Mouse (Mus musculus): ENCODE results near the gene A130010J15Rik. TPM values are rescaled to one million over a fixed set of nuclear protein-coding genes. Genes with fewer than 3 reads are reported as not detected.

A130010J15Rik gene
- 1 to 10 TPM; 2.3 to 3.1 TPM for total RNA-seq (2021)
- long read RNA-seq, experiment 1, partial matches to known transcripts, result 0 of 4 reads
- long read RNA-seq, experiment 1, other reads (novel, unspliced or antisense), result 1 of 4 reads
- long read RNA-seq, experiment 2, partial matches to known transcripts, result 0 of 3 reads
- long read RNA-seq, experiment 2, other reads (novel, unspliced or antisense), result 1 of 3 reads

DNA sequence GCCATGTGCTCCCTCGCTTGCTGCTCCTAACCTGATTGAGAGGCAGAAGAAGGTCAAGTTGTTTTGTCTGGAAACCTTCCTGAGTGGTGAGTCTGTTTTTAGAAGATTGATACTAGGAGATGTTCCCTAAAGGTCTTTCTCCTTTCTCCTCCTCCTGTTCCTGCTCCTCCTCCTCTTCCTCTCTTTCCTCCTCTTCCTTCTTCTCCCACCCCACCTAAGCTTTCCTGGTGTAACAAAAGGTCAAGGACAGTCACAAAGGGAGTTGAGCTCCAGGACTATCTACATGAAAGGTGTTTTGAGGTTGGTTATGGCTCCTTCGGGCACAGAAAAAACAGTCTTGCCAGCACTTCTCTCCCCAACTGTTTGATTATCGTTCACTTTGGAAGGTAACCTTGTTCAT lies at the start of gene A130010J15Rik:
TSS of gene A130010J15Rik (plus strand) at position 301 of the 400 bp plus-strand sequence.
- no peak for DNase-seq

DNA sequence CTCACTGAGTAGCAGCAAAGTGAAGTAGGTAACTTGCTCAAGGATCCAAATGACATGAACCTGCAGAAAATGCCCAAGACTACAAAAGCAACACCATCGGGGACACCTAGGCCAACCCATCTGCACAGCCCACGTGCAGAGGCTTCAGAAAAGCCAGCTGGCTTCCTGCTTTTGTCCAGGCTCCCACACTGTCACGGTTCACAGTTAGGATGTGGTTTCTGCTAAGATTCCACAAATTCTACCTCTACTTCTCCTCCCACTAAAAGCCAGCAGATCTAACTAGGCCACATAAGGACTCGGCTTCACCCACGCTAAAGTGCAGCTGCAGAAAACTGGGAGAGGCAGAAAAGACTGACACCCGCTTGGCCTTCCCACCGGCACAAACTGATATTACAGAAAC lies 45.1 kb upstream of the A130010J15Rik start:
- DNase-seq, result peak; percentile 20

DNA sequence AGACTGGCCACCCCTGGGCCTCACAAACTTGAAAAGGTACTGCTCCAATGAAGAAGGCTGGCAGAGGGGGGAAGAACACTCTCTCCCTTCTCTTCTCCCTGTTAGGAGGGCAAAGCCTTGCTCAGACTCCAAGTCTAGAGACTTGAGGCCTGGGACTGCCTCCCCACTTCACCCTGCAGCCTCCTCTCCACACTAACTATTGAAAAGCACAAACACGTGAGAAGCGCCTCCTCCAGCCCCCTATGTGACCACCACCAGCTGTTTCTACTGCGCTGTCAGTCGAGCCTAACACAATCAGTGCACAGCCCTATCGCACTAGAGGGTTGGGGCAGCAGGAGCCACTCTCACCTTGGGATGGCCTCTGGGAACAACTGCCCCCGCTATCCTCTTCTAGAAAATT lies 44.6 kb upstream of the A130010J15Rik start:
- DNase-seq, result no peak

DNA sequence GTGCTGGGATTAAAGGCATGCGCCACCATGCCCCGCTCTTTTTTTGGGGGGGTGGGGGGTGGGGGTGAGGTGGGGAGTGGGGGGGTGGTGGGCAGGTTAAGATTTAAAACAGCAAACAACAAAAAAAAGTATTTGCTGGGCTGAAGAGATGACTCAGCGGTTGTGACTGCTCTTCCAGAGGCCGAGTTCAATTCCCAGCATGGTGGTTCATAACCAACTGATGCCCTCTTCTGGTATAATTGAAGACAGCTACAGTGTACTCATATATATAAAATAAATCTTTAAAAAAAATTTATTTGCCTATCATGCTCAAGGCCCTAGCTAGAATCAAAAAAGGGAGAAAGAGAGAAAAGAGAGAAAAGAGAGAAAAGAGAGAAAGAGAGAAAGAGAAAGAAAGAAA lies 42.0 kb upstream of the A130010J15Rik start:
- DNase-seq, result no peak

DNA sequence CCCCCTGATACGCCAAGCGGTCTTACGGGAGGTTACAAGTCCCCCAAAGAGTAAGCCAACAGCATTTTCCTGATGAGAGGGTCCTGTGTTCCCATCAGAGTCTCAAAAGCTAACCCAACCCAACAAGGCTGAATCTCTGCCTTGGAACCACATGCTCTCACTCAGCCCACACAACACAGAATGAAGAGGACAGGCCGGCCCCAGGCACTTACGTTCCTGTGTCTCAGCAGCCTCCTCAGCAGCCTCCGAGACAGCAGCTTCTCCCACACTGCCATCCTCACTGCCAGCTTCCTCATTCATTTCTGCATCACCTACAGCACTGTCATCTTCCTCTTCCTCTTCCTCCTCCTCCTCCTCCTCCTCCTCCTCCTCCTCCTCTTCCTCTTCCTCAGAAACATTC lies 39.8 kb upstream of the A130010J15Rik start:
- no peak for DNase-seq

DNA sequence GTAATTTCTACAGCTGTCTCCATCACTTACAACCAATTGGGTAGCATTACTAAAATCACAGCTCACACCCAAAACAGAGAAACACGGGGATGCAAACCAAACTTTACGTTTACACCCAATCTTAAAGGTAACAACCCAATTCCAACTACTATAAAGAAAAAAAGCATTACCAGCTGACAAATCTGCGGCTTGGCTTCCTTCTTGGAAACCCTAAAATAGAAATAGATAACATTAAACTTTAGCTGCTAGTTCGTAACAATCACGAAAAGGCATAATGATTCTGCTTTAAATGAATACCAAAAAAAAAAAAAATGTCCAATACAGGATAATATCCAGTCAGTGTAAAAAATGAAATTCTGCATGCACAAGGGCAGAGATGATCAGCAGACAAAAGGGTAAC lies 38.5 kb upstream of the A130010J15Rik start:
- DNase-seq, result no peak

DNA sequence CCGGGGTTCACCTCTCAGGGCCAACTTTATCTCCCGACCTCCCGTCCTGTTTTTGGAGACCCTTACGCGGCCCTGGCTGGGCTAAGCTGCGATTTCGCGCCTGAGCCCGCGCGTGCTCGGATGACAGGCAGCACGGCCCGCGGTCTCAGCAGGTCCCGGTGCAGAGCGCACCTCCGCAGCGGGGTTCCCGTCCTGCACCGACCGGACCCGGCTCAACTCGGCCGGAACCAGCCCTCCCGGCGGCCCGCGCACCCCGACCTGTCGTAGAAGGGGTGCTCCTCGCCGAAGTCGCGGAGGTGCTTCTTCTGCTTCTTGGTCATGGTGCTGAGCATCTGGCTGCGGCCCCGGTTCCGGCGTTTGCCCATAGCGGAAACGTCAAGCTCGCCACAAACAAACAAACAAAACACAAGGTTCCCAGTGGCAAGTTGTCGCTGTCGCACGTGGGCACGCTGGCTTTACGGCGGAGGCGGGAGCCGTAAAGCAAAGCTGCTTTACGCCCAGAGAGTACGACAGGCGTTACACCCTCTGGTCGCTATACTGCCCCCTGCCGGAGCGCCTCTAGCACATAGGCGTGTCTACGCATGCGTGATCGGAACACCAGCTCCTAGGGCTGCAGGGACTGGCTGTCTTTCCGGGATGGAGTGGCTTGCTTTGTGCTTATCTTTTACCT lies 37.9 kb upstream of the A130010J15Rik start, which contains the start of gene Diexf:
TSS of gene Diexf (minus strand) at position 487 of the 670 bp plus-strand sequence.
- DNase-seq, result peak; percentile 92

DNA sequence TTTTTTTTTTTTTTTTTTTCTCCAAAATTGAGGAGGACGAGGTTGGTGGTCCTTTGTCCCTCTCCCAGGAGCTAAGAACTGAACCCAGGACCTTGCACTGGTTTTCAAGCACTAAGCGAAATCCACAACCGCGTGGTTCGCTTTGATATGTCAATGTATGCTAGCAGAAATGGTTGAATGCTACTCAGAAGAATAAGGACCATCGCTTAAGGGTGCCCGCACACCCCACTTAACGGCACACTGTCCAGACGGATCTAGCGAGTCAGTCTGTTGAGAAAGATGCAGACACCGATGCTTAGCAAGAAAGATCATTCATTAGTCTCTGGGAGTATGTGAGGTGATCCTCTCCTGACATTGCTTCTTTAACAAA lies 37.4 kb upstream of the A130010J15Rik start:
- DNase-seq, result no peak

DNA sequence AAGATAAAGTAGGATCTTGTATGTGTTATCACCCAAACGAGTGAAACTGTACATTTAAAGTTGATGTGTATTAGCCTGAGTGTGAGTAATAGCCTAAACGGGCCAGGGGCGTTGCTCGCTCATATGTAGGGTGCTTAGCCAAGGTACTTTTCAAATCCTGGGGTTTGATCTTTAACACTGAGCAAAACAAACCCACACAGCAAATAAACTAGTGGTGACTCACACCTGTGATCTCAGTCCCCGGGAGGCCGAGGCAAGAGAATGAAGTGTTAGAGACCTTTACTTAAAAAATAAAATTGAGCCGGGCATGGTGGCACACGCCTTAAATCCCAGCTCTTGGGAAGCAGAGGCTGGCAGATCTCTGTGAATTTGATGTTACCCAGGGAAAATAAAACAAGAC lies 37.0 kb upstream of the A130010J15Rik start:
- DNase-seq, result no peak

DNA sequence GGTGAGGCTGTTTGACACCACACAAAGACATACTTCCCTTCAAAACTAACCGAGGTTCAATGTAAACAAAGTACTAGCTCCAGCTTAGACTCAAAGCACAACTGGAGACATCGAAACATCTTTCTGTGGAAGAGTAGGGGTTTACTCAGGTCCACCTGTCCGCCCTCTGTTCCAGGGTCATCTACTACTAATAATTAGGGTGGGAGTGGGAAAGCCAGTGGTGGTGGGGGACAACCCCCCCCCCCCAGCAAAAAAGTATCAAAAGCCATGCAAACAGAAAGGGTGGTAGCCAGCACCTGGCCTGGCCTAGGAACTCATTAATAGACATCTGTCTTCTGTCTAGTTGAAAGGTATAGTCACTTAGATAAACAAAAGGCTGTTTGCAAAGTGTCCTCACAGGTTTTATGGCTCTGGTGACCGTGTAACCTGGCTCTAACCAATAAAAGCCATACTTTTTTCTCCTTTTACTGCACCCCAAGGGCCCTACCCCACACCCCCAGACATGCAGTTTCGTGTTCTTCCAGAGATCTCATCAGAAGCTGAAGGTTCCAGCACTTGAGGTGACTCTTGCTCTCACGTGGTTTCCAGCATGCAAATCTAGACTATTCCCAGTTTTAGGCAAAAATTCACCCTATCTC lies 36.4 kb upstream of the A130010J15Rik start:
- no peak for DNase-seq

DNA sequence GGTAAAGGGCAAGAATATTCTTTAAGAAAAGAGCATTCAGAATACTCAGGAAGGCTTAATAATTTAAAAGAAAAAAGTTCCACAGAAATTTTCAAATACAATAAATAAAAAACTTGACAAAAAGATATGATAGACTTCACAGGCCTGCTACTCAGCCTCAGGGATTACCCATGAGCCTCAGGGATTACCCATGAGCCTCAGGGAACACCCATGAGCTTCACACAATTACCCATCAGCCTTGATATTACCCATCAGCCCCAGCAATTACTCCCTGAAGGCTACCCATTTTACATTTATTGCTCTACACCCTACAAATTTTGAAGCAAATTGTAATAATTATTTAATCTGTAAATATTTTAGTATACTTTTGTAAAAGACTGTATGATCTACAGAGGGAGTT lies 35.5 kb upstream of the A130010J15Rik start:
- DNase-seq, result no peak

DNA sequence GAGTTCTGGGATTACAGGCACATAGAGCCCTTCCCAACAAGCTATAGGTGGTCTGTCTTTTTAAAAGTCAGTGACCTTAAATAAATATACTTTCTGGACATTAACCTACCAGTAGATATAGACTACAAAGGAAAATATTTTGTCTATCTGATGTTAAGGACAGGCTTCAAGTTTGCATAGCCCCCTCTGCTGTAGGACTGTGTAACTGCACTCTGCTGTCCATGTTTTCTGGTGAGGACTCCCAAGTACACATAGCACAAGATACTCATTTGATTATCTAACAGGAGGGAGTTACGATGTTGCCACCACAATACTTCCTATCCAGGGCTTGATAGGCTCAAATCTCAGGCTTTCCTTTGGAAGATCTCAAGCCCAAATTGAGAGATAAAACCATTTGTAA lies 34.1 kb upstream of the A130010J15Rik start:
- no peak for DNase-seq

DNA sequence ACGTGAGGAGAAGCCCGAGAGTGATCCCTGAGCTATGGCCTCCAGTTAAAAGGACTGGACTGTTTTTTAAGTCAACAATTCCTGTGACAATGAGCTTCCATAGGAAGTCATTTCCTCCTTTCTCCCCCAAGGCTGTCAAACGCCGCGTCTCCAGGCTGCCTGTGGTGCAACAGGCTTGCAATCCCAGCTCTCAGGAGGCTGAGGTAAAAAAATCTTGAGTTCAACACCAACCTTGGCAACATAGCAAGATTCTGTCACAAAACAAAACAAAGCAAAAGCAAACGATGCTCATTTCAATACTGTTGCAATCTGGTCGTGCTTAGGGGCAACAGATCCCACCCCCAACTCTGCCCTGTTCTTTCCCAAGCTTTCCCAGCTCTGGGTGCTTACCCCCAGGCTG lies 29.8 kb upstream of the A130010J15Rik start:
- no peak for DNase-seq

DNA sequence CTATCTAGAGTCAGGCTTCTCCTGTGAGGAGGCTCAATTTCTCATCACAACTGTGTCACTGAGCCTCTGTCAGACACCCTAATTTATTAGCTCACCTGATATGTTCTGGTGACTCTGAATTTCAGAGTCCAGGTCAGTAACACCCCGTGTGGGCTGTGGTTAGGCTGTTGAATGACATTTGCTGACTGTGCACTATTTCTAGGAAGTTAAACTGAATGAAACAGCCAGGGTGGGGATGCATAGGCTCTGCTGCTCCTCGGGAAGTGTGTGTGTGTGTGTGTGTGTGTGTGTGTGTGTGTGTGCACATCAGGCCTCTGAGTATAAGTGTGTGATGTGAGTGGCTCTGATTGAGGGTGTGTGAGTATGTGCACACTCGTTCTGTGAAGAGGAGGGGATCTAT lies 29.2 kb upstream of the A130010J15Rik start:
- DNase-seq, result no peak

DNA sequence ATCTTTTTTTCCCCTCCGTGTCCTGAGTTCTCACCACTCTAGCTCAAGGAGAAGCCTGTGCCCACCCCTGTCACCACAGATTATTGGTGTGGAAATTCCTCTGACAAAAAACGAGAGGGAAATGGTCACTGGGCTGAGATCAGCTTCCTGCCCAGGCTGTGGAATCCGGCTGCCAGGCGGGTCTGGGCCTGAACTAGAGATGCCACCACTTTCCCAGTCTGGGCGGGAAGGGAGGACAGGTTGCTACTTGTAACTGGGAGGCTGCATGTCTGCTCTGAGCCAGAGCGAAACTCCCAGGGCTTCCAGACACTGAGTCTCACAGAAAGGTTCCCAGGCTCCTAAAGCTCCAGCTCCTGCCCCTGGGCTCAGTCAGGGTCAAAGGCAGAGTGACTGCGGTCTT lies 26.7 kb upstream of the A130010J15Rik start:
- no peak for DNase-seq

DNA sequence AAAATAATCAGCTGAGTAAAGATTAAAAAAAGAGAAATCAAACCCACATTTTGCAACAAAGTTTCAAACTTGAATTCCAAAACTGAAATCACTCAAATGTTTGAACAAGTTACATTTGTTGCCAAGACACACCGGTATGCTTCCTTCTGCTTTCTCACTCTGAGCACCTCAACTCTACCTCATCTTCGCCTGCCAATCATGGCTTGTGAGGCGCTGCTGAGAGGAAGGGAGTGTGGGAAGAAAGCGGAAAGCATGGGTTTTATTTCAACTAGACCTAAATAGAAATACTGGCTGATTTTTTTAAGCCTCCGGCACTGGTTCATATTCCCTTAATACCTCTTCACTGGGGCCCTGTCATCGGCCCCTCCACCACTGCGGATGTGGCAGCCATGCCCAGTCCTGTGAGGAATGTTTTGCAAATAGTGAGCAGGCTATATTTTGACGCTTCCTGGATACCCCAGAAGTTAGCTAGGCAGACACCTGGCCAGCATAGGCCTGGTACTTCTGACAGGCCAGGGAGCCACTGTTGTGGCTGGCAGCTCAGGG lies 25.3 kb upstream of the A130010J15Rik start:
- no peak for DNase-seq

DNA sequence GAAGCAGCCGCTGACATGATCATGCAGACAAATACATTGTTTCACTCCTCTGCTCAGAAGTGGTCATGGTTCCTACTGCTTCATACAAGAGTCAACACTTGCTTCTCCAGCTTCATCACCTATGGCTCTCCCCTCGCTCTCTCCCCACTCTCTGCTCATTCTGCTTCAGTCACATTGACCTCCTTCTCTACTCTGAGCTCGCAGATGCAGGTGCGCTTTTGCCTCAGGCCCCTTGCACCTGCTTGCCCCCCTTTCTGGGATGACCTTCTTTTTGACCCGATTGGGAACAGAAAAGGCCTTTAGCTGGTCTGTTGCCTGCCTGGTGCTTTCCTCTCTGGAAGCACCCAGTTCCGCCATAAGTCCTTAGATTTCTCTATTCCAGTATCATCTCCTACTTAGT lies 23.3 kb upstream of the A130010J15Rik start:
- DNase-seq, result no peak

DNA sequence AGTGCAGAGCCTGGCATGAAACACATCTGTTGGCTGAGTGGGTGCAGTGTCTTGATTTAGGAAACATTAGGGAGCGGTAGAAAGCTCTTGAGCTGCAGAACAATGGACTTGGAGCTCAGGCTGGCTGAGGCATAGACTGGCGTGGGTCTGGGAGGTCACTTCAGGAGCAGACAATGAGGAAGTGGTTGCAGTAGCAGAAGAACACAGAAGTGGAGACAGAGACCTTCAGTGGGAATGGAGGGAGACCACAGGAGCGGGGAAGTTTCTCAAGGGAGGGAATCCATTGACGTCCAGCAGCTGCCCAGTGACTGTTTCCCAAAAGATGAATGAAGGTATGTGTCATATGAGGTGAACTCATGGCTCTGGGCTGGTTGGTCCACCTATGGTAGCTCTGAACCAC lies 22.7 kb upstream of the A130010J15Rik start:
- no peak for DNase-seq

DNA sequence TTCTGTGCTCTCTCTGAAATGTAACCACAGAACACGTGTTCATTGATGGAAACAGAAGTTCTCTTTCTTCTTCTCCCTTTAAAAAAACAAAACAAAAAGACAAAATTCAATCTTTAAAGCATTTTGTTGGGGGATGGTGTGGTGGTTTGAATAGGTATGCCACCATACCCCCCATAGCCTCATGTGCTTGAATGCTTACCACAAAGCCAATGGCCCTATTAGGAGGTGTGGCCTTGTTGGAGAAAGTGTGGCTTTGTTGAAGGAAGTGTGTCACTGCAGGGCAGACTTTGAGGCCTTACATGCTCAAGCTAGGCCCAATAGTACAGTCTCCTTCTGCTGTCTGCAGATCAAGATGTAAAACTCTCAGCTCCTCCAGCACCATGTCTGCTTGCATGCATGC lies 21.4 kb upstream of the A130010J15Rik start:
- no peak for DNase-seq

DNA sequence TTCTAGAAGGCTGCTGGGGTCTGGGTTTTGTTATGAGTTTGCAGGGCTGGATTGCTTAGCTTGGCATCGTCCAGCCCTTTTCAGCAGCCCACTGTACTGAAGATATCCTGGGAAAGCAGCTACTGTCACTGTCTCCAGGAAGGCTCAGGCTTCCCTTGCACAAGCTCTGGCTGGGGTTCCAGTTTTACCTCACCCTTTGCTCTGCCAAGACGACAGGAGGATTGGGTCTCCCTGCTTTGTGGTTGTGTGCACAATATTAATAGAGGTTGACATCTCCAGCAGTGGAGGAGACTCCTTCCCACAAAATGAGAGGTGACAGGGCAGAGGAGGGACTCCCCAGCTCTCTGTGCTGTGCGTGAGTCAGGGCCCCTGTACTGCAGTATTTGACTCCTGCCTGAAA lies 18.6 kb upstream of the A130010J15Rik start:
- DNase-seq, result no peak

DNA sequence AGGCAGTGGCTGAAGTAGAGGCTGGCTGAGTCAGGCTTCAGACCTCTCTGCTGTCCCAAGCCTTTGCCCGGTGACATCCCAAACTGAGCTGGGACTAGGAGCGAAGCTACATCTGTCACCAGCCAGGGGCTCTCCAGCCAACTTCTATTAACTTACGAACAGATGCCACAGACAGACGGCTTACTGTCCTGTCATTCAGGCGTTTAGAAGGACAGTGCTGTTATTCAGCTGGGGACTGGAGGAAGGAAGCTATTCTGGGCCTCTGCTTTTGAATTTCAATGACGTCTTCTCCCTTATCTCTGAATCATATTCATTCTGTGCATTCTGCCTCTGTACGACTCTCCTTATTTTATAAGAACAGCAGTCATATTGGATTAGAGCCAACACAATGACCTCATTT lies 16.7 kb upstream of the A130010J15Rik start:
- DNase-seq, result no peak

DNA sequence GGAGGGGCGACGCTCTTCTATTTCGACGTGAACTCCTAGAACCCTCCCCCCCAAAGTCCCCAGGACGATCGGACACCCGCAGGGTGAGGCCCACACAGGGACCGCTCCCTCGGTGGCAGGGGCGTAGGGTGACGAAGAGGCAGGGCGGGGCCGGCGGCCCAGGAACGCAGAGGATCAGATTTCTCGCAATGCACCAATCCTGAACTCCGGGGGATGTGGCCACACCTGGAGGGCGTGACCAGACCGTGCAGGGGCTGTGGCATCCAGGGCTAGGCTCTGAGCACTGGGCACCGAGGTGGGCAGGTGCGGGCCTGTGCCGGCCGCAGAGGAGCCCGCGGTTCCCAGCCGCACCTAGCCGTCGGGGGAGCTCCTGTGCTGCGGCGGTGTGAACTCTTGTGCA lies 15.0 kb upstream of the A130010J15Rik start, which contains the start of gene Irf6:
TSS of gene Irf6 (plus strand) at position 240 of the 400 bp plus-strand sequence.
- DNase-seq, result peak; percentile 26

DNA sequence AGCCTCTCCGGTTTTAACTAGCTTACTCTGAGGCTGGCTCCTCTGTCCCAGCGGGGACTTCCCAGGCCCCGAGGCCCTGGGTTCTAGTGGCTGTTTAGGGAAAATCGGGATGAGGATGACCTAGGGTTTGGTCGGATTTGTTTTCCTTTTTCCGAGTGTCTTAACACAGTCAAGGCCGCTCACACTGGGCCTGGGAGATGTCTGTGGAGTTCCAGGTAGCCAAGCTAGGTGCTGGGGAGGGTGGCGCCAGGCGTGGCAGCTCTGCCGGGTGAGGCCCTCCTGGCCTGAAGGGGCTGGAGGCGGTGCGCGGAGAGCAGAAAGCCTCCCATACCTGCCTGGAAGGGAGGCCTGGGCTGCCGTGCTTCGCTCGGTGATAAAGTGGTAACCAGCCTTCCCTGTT lies 14.3 kb upstream of the A130010J15Rik start:
- no peak for DNase-seq
